Mouse (Mus musculus) erythroblast, embryonic 14.5 days (primary cell): ENCODE data around the gene Zfp612.

Experiments
- GATA1 ChIP-seq: IDR thresholded peaks from 2 replicates; pipeline ENCODE4 v1.6.1; 2012; ENCODE audit warnings: low read length, inconsistent platforms, mixed read lengths
- TAL1 ChIP-seq: IDR thresholded peaks from 3 replicates; pipeline ENCODE4 v1.6.1; 2012; ENCODE audit warnings: low read length, inconsistent platforms, mixed read lengths

GRCm38 (mm10) chr8:110064606-110065365, 14.8 kb upstream of the Zfp612 start:
- TF ChIP-seq GATA1 (no peak), TAL1 (no peak)
